Mouse (Mus musculus): Measurements from ENCODE around the gene Gnmt. TPM values are rescaled to one million over a fixed set of nuclear protein-coding genes. Genes with fewer than 3 reads are reported as not detected.

The Gnmt gene
- polyA plus RNA-seq, 1 experiment from 2014 or later, result 0.51 TPM

Other genes with a start within 250 kb of the Gnmt start
- 0.67 and 0.80 TPM in 2 replicates for gene Ttbk1, start 241.5 kb downstream of the Gnmt start, polyA plus RNA-seq (2016; fragmentation: Nextera tagmentation; extraction: Ambion mirVana)
- 79.9 and 81.6 TPM in 2 replicates for gene Dnph1, start 232.5 kb downstream of the Gnmt start, polyA plus RNA-seq (2016; fragmentation: Nextera tagmentation; extraction: Ambion mirVana)
- 5.2 and 6.1 TPM in 2 replicates for gene Cul9, start 182.8 kb downstream of the Gnmt start, polyA plus RNA-seq (2016; fragmentation: Nextera tagmentation; extraction: Ambion mirVana)
- 5.6 and 7.0 TPM in 2 replicates for gene Srf, start 173.0 kb downstream of the Gnmt start, polyA plus RNA-seq (2016; fragmentation: Nextera tagmentation; extraction: Ambion mirVana)
- gene Ptk7, start 99.7 kb downstream of the Gnmt start, polyA plus RNA-seq (2016; fragmentation: Nextera tagmentation; extraction: Ambion mirVana), result 92.5 and 95.1 TPM in 2 replicates
- 29.0 and 32.0 TPM in 2 replicates for gene Klc4, start 83.1 kb downstream of the Gnmt start, polyA plus RNA-seq (2016; fragmentation: Nextera tagmentation; extraction: Ambion mirVana)
- 124 and 142 TPM in 2 replicates for gene Mrpl2, start 82.9 kb downstream of the Gnmt start, polyA plus RNA-seq (2016; fragmentation: Nextera tagmentation; extraction: Ambion mirVana)
- gene Cul7, start 78.8 kb downstream of the Gnmt start, polyA plus RNA-seq (2016; fragmentation: Nextera tagmentation; extraction: Ambion mirVana), result 44.3 and 46.9 TPM in 2 replicates
- gene Rrp36, start 54.8 kb downstream of the Gnmt start, polyA plus RNA-seq (2016; fragmentation: Nextera tagmentation; extraction: Ambion mirVana), result 61.4 and 68.9 TPM in 2 replicates
- gene Mea1, start 50.4 kb downstream of the Gnmt start, polyA plus RNA-seq (2016; fragmentation: Nextera tagmentation; extraction: Ambion mirVana), result 148 and 156 TPM in 2 replicates
- 148 and 151 TPM in 2 replicates for gene Klhdc3, start 48.3 kb downstream of the Gnmt start, polyA plus RNA-seq (2016; fragmentation: Nextera tagmentation; extraction: Ambion mirVana)
- gene Ppp2r5d, start 24.1 kb downstream of the Gnmt start, polyA plus RNA-seq (2016; fragmentation: Nextera tagmentation; extraction: Ambion mirVana), result 142 and 149 TPM in 2 replicates
- gene Pex6, start 17.7 kb downstream of the Gnmt start, polyA plus RNA-seq (2016; fragmentation: Nextera tagmentation; extraction: Ambion mirVana), result 22.3 and 22.9 TPM in 2 replicates
- gene Cnpy3, start 23.0 kb upstream of the Gnmt start, polyA plus RNA-seq (2016; fragmentation: Nextera tagmentation; extraction: Ambion mirVana), result 65.8 and 68.2 TPM in 2 replicates
- 0.62 and 1.6 TPM in 2 replicates for gene Ptcra, start 34.5 kb upstream of the Gnmt start, polyA plus RNA-seq (2016; fragmentation: Nextera tagmentation; extraction: Ambion mirVana)
- gene 2310039H08Rik, start 43.5 kb upstream of the Gnmt start, polyA plus RNA-seq (2016; fragmentation: Nextera tagmentation; extraction: Ambion mirVana), result 44.8 TPM in 2 replicates
- gene Rpl7l1, start 53.5 kb upstream of the Gnmt start, polyA plus RNA-seq (2016; fragmentation: Nextera tagmentation; extraction: Ambion mirVana), result 222 and 236 TPM in 2 replicates
- gene Bicral, start 129.3 kb upstream of the Gnmt start, polyA plus RNA-seq (2016; fragmentation: Nextera tagmentation; extraction: Ambion mirVana), result 3.0 and 4.4 TPM in 2 replicates
- 52.9 and 57.9 TPM in 2 replicates for gene Tbcc, start 161.5 kb upstream of the Gnmt start, polyA plus RNA-seq (2016; fragmentation: Nextera tagmentation; extraction: Ambion mirVana)
- gene Prph2, start 181.3 kb upstream of the Gnmt start, polyA plus RNA-seq (2016; fragmentation: Nextera tagmentation; extraction: Ambion mirVana), result not detected in 2 replicates